Comparison of ENCODE assay signal across 17 mouse cellular contexts in the genomic region with DNA sequence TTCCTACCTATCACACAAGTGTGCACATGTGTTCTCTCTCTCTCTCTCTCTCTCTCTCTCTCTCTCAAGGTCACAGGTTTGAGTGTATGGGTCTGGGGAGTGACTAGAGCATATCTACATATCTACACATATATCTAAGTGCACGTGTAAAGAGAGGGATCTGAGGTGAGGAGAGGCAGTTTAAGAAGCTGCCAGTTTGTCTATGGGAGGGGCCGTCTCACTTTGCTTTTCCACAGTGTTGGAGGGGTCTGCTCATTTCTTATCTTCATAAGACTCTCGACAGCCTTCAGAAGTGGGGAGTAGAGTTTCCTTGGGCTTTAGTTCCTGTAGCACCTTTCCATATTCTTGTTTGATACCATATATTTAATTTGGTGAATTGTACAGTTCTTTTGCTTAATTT.
"Had no signal": no experiment of that assay in that cellular context is flagged by ENCODE, and none has a peak within 500 bp of the region (broad histone marks: within the 10 kb centered on the region; RNA-seq: fewer than 3 reads in every experiment).

No protein-coding gene starts in this region.

- H3K27me3 ChIP-seq: lung, embryonic 15.5 days; megakaryocyte, embryonic 14.5 days; midbrain, embryonic 13.5 days; midbrain, embryonic 15.5 days; neural tube, embryonic 12.5 days; stomach, embryonic 15.5 days had no signal

- H3K4me1 ChIP-seq: lung, embryonic 15.5 days; midbrain, embryonic 13.5 days; midbrain, embryonic 15.5 days; neural tube, embryonic 12.5 days; stomach, embryonic 15.5 days had no signal

- H3K9ac ChIP-seq: liver, postnatal 0 days; lung, embryonic 15.5 days; midbrain, embryonic 13.5 days; midbrain, embryonic 15.5 days; neural tube, embryonic 12.5 days; stomach, embryonic 15.5 days had no signal

- H3K27ac ChIP-seq: lung, embryonic 15.5 days; macrophage; midbrain, embryonic 13.5 days; midbrain, embryonic 15.5 days; neural tube, embryonic 12.5 days; stomach, embryonic 15.5 days; stomach, postnatal 0 days had no signal

- H3K9me3 ChIP-seq: lung, embryonic 15.5 days; megakaryocyte, embryonic 14.5 days; midbrain, embryonic 13.5 days; midbrain, embryonic 15.5 days; neural tube, embryonic 12.5 days; stomach, embryonic 15.5 days had no signal

- H3K4me3 ChIP-seq: lung, embryonic 15.5 days; megakaryocyte, embryonic 14.5 days; midbrain, embryonic 13.5 days; midbrain, embryonic 15.5 days; neural tube, embryonic 12.5 days; stomach, embryonic 15.5 days had no signal

- H3K4me2 ChIP-seq: lung, embryonic 15.5 days; midbrain, embryonic 11.5 days; midbrain, embryonic 13.5 days; midbrain, embryonic 15.5 days; neural tube, embryonic 12.5 days; stomach, embryonic 15.5 days had no signal

- DNase-seq: liver, postnatal 0 days; lung, adult 2 months; lung, postnatal 14 days; lung, postnatal 36 days; right cerebral cortex, postnatal 14 days; thymus, postnatal 14 days; thymus, postnatal 36 days had no signal

- ATAC-seq: liver, postnatal 0 days; lung, postnatal 0 days; midbrain, embryonic 13.5 days; midbrain, embryonic 15.5 days had no signal
